Mouse (Mus musculus): ENCODE measurements at regions not wholly inside any gene's neighbourhood (a gene's known extent, or its start where the extent isn't known, plus 50 kb on each side); places are given as distances from the start of the nearest gene placed in this dataset.

GRCm38 (mm10) chr4:153227680-153228420 is 254.8 kb downstream of the Ajap1 start:
- Histone ChIP-seq H3K4me1 (ENCODE audit: control insufficient read depth in 1 of 2, insufficient read depth in 2 of 2, low read length in 2 of 2) (no peaks in the 10 kb centered on the region), H3K36me3 (ENCODE audit: control insufficient read depth in 1 of 2, insufficient read depth in 2 of 2, low read length in 2 of 2) (no peaks in the 10 kb centered on the region), H3K27ac (ENCODE audit: control insufficient read depth, low read depth, low read length) (no peak overlapping the region), H3K9me3 (replicated peaks; ENCODE audit: insufficient read depth, low read length) (no peaks in the 10 kb centered on the region; the same call in 1 of the 2 replicates), H3K27me3 (ENCODE audit: control insufficient read depth in 1 of 2, insufficient read depth in 2 of 2, low read length in 2 of 2) (no peaks in the 10 kb centered on the region), H3K9ac (ENCODE audit: control insufficient read depth, low read depth, low read length, poor library complexity, severe bottlenecking) (no peak overlapping the region), H3K4me3 (ENCODE audit: control insufficient read depth in 1 of 2, insufficient read depth in 1 of 2, low read depth in 2 of 2, low read length in 2 of 2) (no peak overlapping the region), H3K79me2 (ENCODE audit: control insufficient read depth, insufficient read depth, low read length, poor library complexity) (no peaks in the 10 kb centered on the region)
- TF ChIP-seq USF1 (IDR thresholded peaks at IDR 0.05; ENCODE audit: low read depth, low read length) = no peak
- no peak for TF ChIP-seq GATA1 (IDR thresholded peaks at IDR 0.05; ENCODE audit: low read depth, low read length)
- TF ChIP-seq MYB (IDR thresholded peaks at IDR 0.05; ENCODE audit: low read depth, low read length) = no peak
- TF ChIP-seq CHD2 (IDR thresholded peaks at IDR 0.05; ENCODE audit: low read length) = no peak
- TF ChIP-seq MAFK (IDR thresholded peaks at IDR 0.05; ENCODE audit: borderline replicate concordance, low read depth, low read length) = no peak
- TF ChIP-seq TBP (IDR thresholded peaks at IDR 0.05; ENCODE audit: low read depth, low read length) = no peak
- TF ChIP-seq SMC3 (IDR thresholded peaks at IDR 0.05; ENCODE audit: low read depth, low read length) = no peak
- TF ChIP-seq KAT2A (conservative IDR thresholded peaks at IDR 0.05; ENCODE audit: low read depth, low read length) = no peak
- TF ChIP-seq ZKSCAN1 (IDR thresholded peaks at IDR 0.05; ENCODE audit: low read depth, low read length) = no peak
- TF ChIP-seq HCFC1 (IDR thresholded peaks at IDR 0.05; ENCODE audit: low read depth, low read length) = no peak
- TF ChIP-seq CTCF (IDR thresholded peaks at IDR 0.05 in 2 of 3, conservative IDR thresholded peaks at IDR 0.05 in 1 of 3; ENCODE audit: control insufficient read depth in 1 of 3, insufficient read depth in 1 of 3, low read depth in 2 of 3, low read length in 3 of 3, poor library complexity in 1 of 3, severe bottlenecking in 1 of 3) = no peak
- no peak for TF ChIP-seq ZMIZ1 (IDR thresholded peaks at IDR 0.05; ENCODE audit: low read depth, low read length)
- no peak for TF ChIP-seq ELF1 (IDR thresholded peaks at IDR 0.05; ENCODE audit: low read depth, low read length)
- no peak for TF ChIP-seq NELFE (IDR thresholded peaks at IDR 0.05; ENCODE audit: low read depth, low read length)
- no peak for TF ChIP-seq RAD21 (IDR thresholded peaks at IDR 0.05; ENCODE audit: low read depth, low read length)
- no peak for DNase-seq (ENCODE audit: low read depth, low spot score)

DNA sequence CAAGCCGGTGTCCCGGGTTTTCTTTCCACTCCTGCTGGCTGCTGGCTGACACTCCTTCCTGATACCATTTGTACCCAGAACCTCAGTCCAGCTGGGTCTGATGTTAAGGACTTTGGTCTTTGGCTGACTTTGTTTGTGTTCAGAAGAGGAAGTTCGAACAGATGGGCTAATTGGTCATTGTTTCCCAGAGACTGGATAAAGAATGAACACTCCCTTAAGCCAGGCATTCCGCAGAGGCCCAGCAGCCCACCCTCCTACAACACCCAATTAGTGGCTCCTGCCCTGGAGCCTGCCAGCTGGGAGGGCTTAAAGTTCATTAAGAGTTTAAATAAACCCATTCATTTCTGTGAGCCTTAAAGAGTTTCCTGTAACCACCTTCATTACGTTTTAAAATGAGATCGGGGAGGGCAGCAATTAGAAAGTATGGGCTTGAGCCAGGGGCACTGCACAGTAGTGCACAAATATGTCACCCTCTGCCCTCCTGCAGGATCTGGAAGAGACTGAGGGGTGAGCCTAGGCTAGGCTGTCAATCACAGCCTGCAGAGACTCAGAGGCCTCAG is 257.9 kb downstream of the Ajap1 start:
- Histone ChIP-seq H3K27ac (ENCODE audit: control insufficient read depth, low read depth, low read length) (no peak overlapping the region), H3K4me3 (ENCODE audit: control insufficient read depth in 1 of 2, insufficient read depth in 1 of 2, low read depth in 2 of 2, low read length in 2 of 2) (no peak overlapping the region), H3K27me3 (ENCODE audit: control insufficient read depth in 1 of 2, insufficient read depth in 2 of 2, low read length in 2 of 2) (no peaks in the 10 kb centered on the region), H3K36me3 (ENCODE audit: control insufficient read depth in 1 of 2, insufficient read depth in 2 of 2, low read length in 2 of 2) (no peaks in the 10 kb centered on the region), H3K9me3 (replicated peaks; ENCODE audit: insufficient read depth, low read length) (no peaks in the 10 kb centered on the region), H3K9ac (ENCODE audit: control insufficient read depth, low read depth, low read length, poor library complexity, severe bottlenecking) (no peak overlapping the region), H3K79me2 (ENCODE audit: control insufficient read depth, insufficient read depth, low read length, poor library complexity) (no peaks in the 10 kb centered on the region), H3K4me1 (ENCODE audit: control insufficient read depth in 1 of 2, insufficient read depth in 2 of 2, low read length in 2 of 2) (no peaks in the 10 kb centered on the region)
- TF ChIP-seq POLR2AphosphoS5 (IDR thresholded peaks at IDR 0.05; ENCODE audit: borderline replicate concordance, low read depth, low read length) (no peak), USF1 (IDR thresholded peaks at IDR 0.05; ENCODE audit: low read depth, low read length) (no peak), CHD1 (IDR thresholded peaks at IDR 0.05; ENCODE audit: low read depth, low read length) (no peak), SMC3 (IDR thresholded peaks at IDR 0.05; ENCODE audit: low read depth, low read length) (no peak), TCF12 (IDR thresholded peaks at IDR 0.05; ENCODE audit: low read depth, low read length) (no peak), USF2 (IDR thresholded peaks at IDR 0.05; ENCODE audit: borderline replicate concordance in 1 of 2, insufficient read depth in 1 of 2, low read depth in 1 of 2, low read length in 2 of 2) (no peak), ZKSCAN1 (IDR thresholded peaks at IDR 0.05; ENCODE audit: low read depth, low read length) (no peak), MYC (IDR thresholded peaks at IDR 0.05; ENCODE audit: low read depth, low read length) (no peak), NRF1 (IDR thresholded peaks at IDR 0.05; ENCODE audit: insufficient read depth, low read depth, low read length, poor library complexity, severe bottlenecking) (no peak), ZC3H11A (IDR thresholded peaks at IDR 0.05; ENCODE audit: low read depth, low read length) (no peak), GATA1 (IDR thresholded peaks at IDR 0.05; ENCODE audit: low read depth, low read length) (no peak), TAL1 (IDR thresholded peaks at IDR 0.05; ENCODE audit: low read length) (no peak), MAZ (IDR thresholded peaks at IDR 0.05; ENCODE audit: low read depth, low read length) (no peak), KAT2A (conservative IDR thresholded peaks at IDR 0.05; ENCODE audit: low read depth, low read length) (no peak), RAD21 (IDR thresholded peaks at IDR 0.05; ENCODE audit: low read depth, low read length) (no peak), ETS1 (IDR thresholded peaks at IDR 0.05; ENCODE audit: low read depth, low read length) (no peak), RCOR1 (IDR thresholded peaks at IDR 0.05; ENCODE audit: low read depth, low read length) (no peak), ZNF384 (IDR thresholded peaks at IDR 0.05; ENCODE audit: low read depth, low read length) (no peak), POLR2A (IDR thresholded peaks at IDR 0.05; ENCODE audit: control insufficient read depth in 1 of 2, insufficient read depth in 1 of 2, low read depth in 1 of 2, low read length in 2 of 2, poor library complexity in 1 of 2) (no peak), MEF2A (IDR thresholded peaks at IDR 0.05; ENCODE audit: extremely low read depth, insufficient replicate concordance, low read depth, low read length, poor library complexity, severe bottlenecking) (no peak)
- DNase-seq (ENCODE audit: low read depth, low spot score) = no peak
